Mouse (Mus musculus): ENCODE data around the gene Akap1.

Gene Akap1

DNA sequence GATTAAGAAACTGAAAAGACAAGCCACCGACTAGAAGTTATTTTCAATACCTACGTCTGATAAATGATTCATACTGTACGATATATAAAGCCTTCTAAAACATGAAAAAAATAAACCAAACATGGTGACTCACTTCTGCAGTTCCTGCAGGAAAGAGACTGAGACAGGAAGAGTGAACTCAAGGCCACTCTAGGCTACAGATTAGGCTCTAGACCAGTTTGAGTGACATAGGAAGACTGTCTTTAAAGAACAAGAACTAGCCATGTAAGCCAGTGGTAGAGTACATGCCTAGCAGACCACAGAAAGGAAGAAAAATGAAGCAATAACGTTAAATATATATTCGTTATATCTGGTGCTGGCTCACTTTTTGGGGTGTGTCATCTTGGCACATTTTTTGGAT lies 81.9 kb downstream of the Akap1 start:
- DNase-seq (ENCODE audit: low spot score in 2 of 2), result no peak
